7 mouse cellular contexts compared by ENCODE assay signal in the genomic region with DNA sequence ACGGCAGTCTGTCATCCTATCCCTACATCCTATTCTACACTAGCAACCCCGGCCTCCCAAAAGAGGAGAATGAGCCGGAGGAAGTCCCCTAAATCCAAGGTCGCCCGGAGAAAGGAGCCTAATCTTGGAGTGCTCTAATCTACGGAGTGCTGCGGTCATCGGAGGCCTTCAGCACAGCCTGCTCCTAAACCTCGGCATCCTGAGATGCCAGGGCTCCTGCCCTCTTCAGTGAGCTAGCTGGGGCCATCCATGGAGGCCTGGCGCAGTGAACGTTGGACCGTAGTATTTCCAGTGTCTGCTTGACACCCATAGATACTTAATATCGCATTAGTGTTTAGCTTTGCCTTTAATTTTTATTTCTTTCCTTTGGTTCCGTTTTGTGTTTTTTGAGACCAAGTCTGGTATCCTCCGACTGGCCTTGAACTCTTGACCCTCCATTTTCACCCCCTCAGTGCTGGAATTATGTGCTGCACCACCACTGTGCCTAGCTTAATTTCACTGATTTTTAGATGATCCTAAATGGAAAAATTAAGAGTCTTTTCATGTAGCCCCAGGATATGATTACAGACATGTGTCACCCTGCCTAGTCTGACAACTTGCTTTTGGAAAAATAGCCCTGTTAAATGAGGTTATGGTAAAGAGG. TPM values are rescaled to one million over a fixed set of nuclear protein-coding genes. Genes with fewer than 3 reads are reported as not detected.
A peak's percentile ranks its signal among the peaks of the same experiment; 100 is the strongest.
DNase-seq lines count a peak whose midpoint lies in the region; ATAC-seq and TF ChIP-seq lines count a peak whose summit lies in the region.

No protein-coding gene starts in this region.

- H3K27ac ChIP-seq in spleen, adult 2 months (ENCODE audit: insufficient read depth, low read length), result peak overlapping the region; percentile 82
- H3K27ac ChIP-seq in forebrain, embryonic 10.5 days, result peak overlapping the region; percentile 99
- peak overlapping the region; percentile 96 for H3K27ac ChIP-seq in liver, embryonic 12.5 days
- peak overlapping the region; percentile 84 for H3K27ac ChIP-seq in stomach, postnatal 0 days (replicated peaks)

- intact Hi-C loops in left cerebral cortex, postnatal 4 days (cut with DNase I), result no loop called here

- WGBS in spleen, adult 2 months, result 6% methylated on average over 15 of the region's 15 CpGs
- WGBS in forebrain, embryonic 10.5 days, result 12% methylated on average over 15 of the region's 15 CpGs
- 7% methylated on average over 15 of the region's 15 CpGs for WGBS in liver, embryonic 12.5 days (ENCODE audit: insufficient replicate concordance)
- WGBS in stomach, postnatal 0 days, result 5% methylated on average over 15 of the region's 15 CpGs

- H3K9ac ChIP-seq in liver, embryonic 12.5 days, result peak overlapping the region; percentile 81
- peak overlapping the region; percentile 98 for H3K9ac ChIP-seq in stomach, postnatal 0 days (ENCODE audit: low read length)

- H3K4me2 ChIP-seq in liver, embryonic 12.5 days, result peak overlapping the region; percentile 93
- H3K4me2 ChIP-seq in stomach, postnatal 0 days (replicated peaks; ENCODE audit: low read depth), result peak overlapping the region; percentile 83

- TF ChIP-seq POLR2A in spleen, adult 2 months (IDR thresholded peaks at IDR 0.05; ENCODE audit: low read depth, low read length), result no peak

- no peak for TF ChIP-seq CTCF in spleen, adult 2 months (IDR thresholded peaks at IDR 0.05; ENCODE audit: extremely low read depth, insufficient read depth, insufficient read length, insufficient replicate concordance)
- TF ChIP-seq CTCF in stomach, postnatal 0 days (IDR thresholded peaks at IDR 0.05; ENCODE audit: low read depth), result no peak

- no peaks in the 10 kb centered on the region for H3K9me3 ChIP-seq in forebrain, embryonic 10.5 days
- no peaks in the 10 kb centered on the region for H3K9me3 ChIP-seq in liver, embryonic 12.5 days (replicated peaks)
- no peaks in the 10 kb centered on the region for H3K9me3 ChIP-seq in stomach, postnatal 0 days (ENCODE audit: control insufficient read depth, low read length)

- H3K4me3 ChIP-seq in spleen, adult 2 months (ENCODE audit: extremely low read depth, insufficient read depth, insufficient read length), result peak overlapping the region; percentile 85
- H3K4me3 ChIP-seq in forebrain, embryonic 10.5 days, result peak overlapping the region; percentile 74
- H3K4me3 ChIP-seq in liver, embryonic 12.5 days, result peak overlapping the region; percentile 99
- H3K4me3 ChIP-seq in stomach, postnatal 0 days (ENCODE audit: low read depth, low read length), result peak overlapping the region; percentile 97

- peaks cover 3% of the 10 kb centered on the region; the same call in 1 of the 2 replicates for H3K4me1 ChIP-seq in spleen, adult 2 months (ENCODE audit: control insufficient read depth, insufficient read depth, insufficient read length)
- peaks cover 38% of the 10 kb centered on the region for H3K4me1 ChIP-seq in forebrain, embryonic 10.5 days
- H3K4me1 ChIP-seq in liver, embryonic 12.5 days, result peaks cover 79% of the 10 kb centered on the region
- H3K4me1 ChIP-seq in stomach, postnatal 0 days (replicated peaks; ENCODE audit: control insufficient read depth, insufficient read depth), result no peaks in the 10 kb centered on the region; the same call in 1 of the 2 replicates

- peak; percentile 63 for ATAC-seq in liver, embryonic 12.5 days
- ATAC-seq in stomach, postnatal 0 days (ENCODE audit: low FRiP score, low TSS enrichment), result peak; percentile 31

- DNase-seq in spleen, adult 2 months (ENCODE audit: low read depth in 1 of 2, low spot score in 2 of 2), result no peak
- no peak for DNase-seq in spleen, postnatal 4 days (ENCODE audit: low spot score in 2 of 2)
- DNase-seq in forebrain, embryonic 10.5 days (ENCODE audit: extremely low spot score, low spot score), result no peak
- DNase-seq in stomach, postnatal 0 days (ENCODE audit: low spot score), result no peak
- DNase-seq in left cerebral cortex, postnatal 4 days, result no peak
- no peak for DNase-seq in cerebellum, postnatal 4 days (ENCODE audit: low spot score in 2 of 2)

- H3K27me3 ChIP-seq in spleen, adult 2 months (ENCODE audit: control insufficient read depth, insufficient read depth, low read length), result no peaks in the 10 kb centered on the region
- H3K27me3 ChIP-seq in forebrain, embryonic 10.5 days (ENCODE audit: poor library complexity, severe bottlenecking), result no peaks in the 10 kb centered on the region
- H3K27me3 ChIP-seq in liver, embryonic 12.5 days (replicated peaks), result no peaks in the 10 kb centered on the region
- no peaks in the 10 kb centered on the region for H3K27me3 ChIP-seq in stomach, postnatal 0 days (ENCODE audit: control insufficient read depth, insufficient read depth, low read length)

- TF ChIP-seq EP300 in stomach, postnatal 0 days (optimal IDR thresholded peaks at IDR 0.05), result no peak

- peaks cover 21% of the 10 kb centered on the region for H3K36me3 ChIP-seq in spleen, adult 2 months (ENCODE audit: control insufficient read depth, insufficient read depth, low read length)
- H3K36me3 ChIP-seq in forebrain, embryonic 10.5 days (replicated peaks), result peaks cover 39% of the 10 kb centered on the region
- peaks cover 35% of the 10 kb centered on the region for H3K36me3 ChIP-seq in liver, embryonic 12.5 days
- H3K36me3 ChIP-seq in stomach, postnatal 0 days (ENCODE audit: control insufficient read depth, insufficient read depth, low read length), result peaks cover 11% of the 10 kb centered on the region

RNA-seq across cellular contexts. Expression of a gene that starts 0.6 kb away (rescaled TPM):
- 146 and 314 TPM in 2 replicates for polyA plus RNA-seq in spleen, adult 2 months (2012; rRNA removed)
- polyA plus RNA-seq in forebrain, embryonic 10.5 days (2016; fragmentation: Nextera tagmentation; extraction: Ambion mirVana), result 597 and 634 TPM in 2 replicates
- 503 and 514 TPM in 2 replicates for polyA plus RNA-seq in liver, embryonic 12.5 days (2016; fragmentation: Nextera tagmentation; extraction: Ambion mirVana)
- 204 and 215 TPM in 2 replicates for polyA plus RNA-seq in stomach, postnatal 0 days (2015; fragmentation: Nextera tagmentation; extraction: Ambion mirVana)
- 100 to 1,000 TPM; 339 to 358 TPM for total RNA-seq in left cerebral cortex, postnatal 4 days (2021)

RNA-seq across cellular contexts. Expression of a gene that starts 12.3 kb away (rescaled TPM):
- 34.3 and 41.2 TPM in 2 replicates for polyA plus RNA-seq in spleen, adult 2 months (2012; rRNA removed)
- 273 and 279 TPM in 2 replicates for polyA plus RNA-seq in forebrain, embryonic 10.5 days (2016; fragmentation: Nextera tagmentation; extraction: Ambion mirVana)
- 217 and 228 TPM in 2 replicates for polyA plus RNA-seq in liver, embryonic 12.5 days (2016; fragmentation: Nextera tagmentation; extraction: Ambion mirVana)
- 134 and 144 TPM in 2 replicates for polyA plus RNA-seq in stomach, postnatal 0 days (2015; fragmentation: Nextera tagmentation; extraction: Ambion mirVana)
- total RNA-seq in left cerebral cortex, postnatal 4 days (2021), result 10 to 100 TPM; 60.2 to 60.4 TPM

RNA-seq across cellular contexts. Expression of a gene that starts 22.7 kb away (rescaled TPM):
- 13.2 and 20.5 TPM in 2 replicates for polyA plus RNA-seq in spleen, adult 2 months (2012; rRNA removed)
- polyA plus RNA-seq in forebrain, embryonic 10.5 days (2016; fragmentation: Nextera tagmentation; extraction: Ambion mirVana), result 15.9 and 16.3 TPM in 2 replicates
- 20.1 and 22.2 TPM in 2 replicates for polyA plus RNA-seq in liver, embryonic 12.5 days (2016; fragmentation: Nextera tagmentation; extraction: Ambion mirVana)
- polyA plus RNA-seq in stomach, postnatal 0 days (2015; fragmentation: Nextera tagmentation; extraction: Ambion mirVana), result 13.3 and 14.0 TPM in 2 replicates
- total RNA-seq in left cerebral cortex, postnatal 4 days (2021), result 1 to 10 TPM; 7.6 to 8.1 TPM

RNA-seq across cellular contexts. Expression of a gene that starts 28.5 kb away (rescaled TPM):
- polyA plus RNA-seq in spleen, adult 2 months (2012; rRNA removed), result 71.2 and 87.4 TPM in 2 replicates
- 37.2 and 39.1 TPM in 2 replicates for polyA plus RNA-seq in forebrain, embryonic 10.5 days (2016; fragmentation: Nextera tagmentation; extraction: Ambion mirVana)
- polyA plus RNA-seq in liver, embryonic 12.5 days (2016; fragmentation: Nextera tagmentation; extraction: Ambion mirVana), result 30.4 and 34.4 TPM in 2 replicates
- 34.6 and 35.3 TPM in 2 replicates for polyA plus RNA-seq in stomach, postnatal 0 days (2015; fragmentation: Nextera tagmentation; extraction: Ambion mirVana)
- total RNA-seq in left cerebral cortex, postnatal 4 days (2021), result 10 to 100 TPM; 41.4 to 47.5 TPM

RNA-seq across cellular contexts. Expression of a gene that starts 43.4 kb away (rescaled TPM):
- 11.3 and 14.7 TPM in 2 replicates for polyA plus RNA-seq in spleen, adult 2 months (2012; rRNA removed)
- 19.4 and 21.1 TPM in 2 replicates for polyA plus RNA-seq in forebrain, embryonic 10.5 days (2016; fragmentation: Nextera tagmentation; extraction: Ambion mirVana)
- 4.9 and 5.3 TPM in 2 replicates for polyA plus RNA-seq in liver, embryonic 12.5 days (2016; fragmentation: Nextera tagmentation; extraction: Ambion mirVana)
- polyA plus RNA-seq in stomach, postnatal 0 days (2015; fragmentation: Nextera tagmentation; extraction: Ambion mirVana), result 16.1 and 16.8 TPM in 2 replicates
- 10 to 100 TPM; 15.1 to 16.0 TPM for total RNA-seq in left cerebral cortex, postnatal 4 days (2021)
